Mouse (Mus musculus): Measurements from ENCODE around the gene Gm20388. TPM values are rescaled to one million over a fixed set of nuclear protein-coding genes. Genes with fewer than 3 reads are reported as not detected.

Gm20388 gene
- total and polyA plus RNA-seq, 3 experiments, result 0.02 to 0.05 TPM; not detected in 1

DNA sequence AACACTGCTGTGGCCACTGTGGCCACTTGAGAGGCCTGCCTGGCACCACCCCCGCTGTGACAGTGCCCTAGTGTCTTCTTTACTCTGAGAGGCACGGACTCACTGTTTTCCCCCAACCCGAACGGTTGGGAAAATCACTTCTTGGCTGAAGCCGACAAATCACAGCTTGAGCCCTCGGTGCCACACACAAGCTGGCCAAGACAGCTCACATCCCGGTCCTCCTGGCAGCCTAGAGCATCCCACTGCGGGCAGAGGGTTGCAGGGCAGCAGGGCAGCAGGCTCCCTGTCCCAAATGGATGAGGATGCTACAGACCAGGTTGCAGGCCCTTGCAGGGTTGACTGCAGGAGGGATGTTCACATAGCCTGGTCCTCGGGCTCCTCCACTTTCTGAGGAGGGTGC, 1838.9 kb downstream of the Gm20388 start:
- H3K4me3 ChIP-seq (ENCODE audit: low read depth, low read length), result no peak overlapping the region
- no peaks in the 10 kb centered on the region for H3K36me3 ChIP-seq (replicated peaks)
- DNase-seq (ENCODE audit: low spot score) (no peak), ATAC-seq (ENCODE audit: extremely low read depth, insufficient number of reproducible peaks, low FRiP score, poor library complexity, severe bottlenecking) (no peak)
- no peaks in the 10 kb centered on the region; the same call in 1 of the 2 replicates for H3K4me1 ChIP-seq (ENCODE audit: insufficient read depth, low read depth, low read length)
- no peaks in the 10 kb centered on the region; the same call in 1 of the 2 replicates for H3K27me3 ChIP-seq (ENCODE audit: insufficient read depth, low read length)
- TF ChIP-seq GATA2 (IDR thresholded peaks at IDR 0.05; ENCODE audit: borderline replicate concordance, low read depth, low read length) (no peak), TAL1 (conservative IDR thresholded peaks at IDR 0.05; ENCODE audit: low read depth, low read length) (no peak), CTCF (IDR thresholded peaks at IDR 0.05; ENCODE audit: low read depth, low read length) (no peak), GATA1 (IDR thresholded peaks at IDR 0.05; ENCODE audit: borderline replicate concordance, low read length) (no peak), POLR2AphosphoS5 (IDR thresholded peaks at IDR 0.05; ENCODE audit: insufficient replicate concordance, low read depth, low read length) (no peak)
- peaks cover 28% of the 10 kb centered on the region for H3K9me3 ChIP-seq (replicated peaks)

DNA sequence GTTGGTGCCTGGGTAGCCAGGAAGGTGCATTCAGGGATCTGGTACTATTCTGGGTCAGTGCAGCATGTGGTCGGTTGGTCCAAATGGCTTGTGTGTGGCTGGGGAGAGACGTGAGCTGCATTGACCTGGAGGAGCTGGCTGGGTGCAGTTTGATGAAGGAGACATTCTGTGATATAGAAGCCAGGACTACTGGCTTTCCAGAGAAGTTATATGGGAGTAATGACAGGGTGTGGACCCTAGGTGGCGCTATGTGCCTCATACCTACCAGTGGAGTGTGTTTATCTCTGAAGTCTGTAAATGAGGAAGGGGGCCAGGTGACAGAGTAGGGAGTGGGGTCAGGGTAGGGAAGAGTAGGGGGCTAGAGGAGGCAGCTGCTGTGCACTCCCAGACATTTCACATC, 1839.9 kb downstream of the Gm20388 start:
- DNase-seq (ENCODE audit: low spot score) (no peak), ATAC-seq (ENCODE audit: extremely low read depth, insufficient number of reproducible peaks, low FRiP score, poor library complexity, severe bottlenecking) (no peak)

DNA sequence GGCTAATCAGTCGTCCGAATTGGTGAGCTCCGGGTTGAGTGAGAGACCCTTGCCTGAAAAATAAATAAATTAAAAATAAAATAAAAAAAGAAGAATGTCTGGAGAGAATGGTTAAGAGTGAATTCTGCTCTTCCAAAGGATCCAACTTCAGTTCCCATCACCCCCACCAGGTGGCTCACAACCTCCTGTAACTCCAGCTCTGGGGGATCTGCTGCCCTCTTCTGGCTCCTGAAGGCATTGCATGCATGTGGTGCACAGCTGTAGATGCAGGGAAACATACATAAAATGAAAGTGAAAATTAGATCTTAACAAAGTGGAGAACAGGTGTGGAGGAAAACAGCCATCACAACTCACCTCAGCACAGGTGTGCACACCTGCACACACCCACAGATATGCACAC, 1840.8 kb downstream of the Gm20388 start:
- Histone ChIP-seq H3K36me3 (replicated peaks) (no peaks in the 10 kb centered on the region), H3K27me3 (ENCODE audit: insufficient read depth, low read length) (no peaks in the 10 kb centered on the region; the same call in 1 of the 2 replicates), H3K4me1 (ENCODE audit: insufficient read depth, low read depth, low read length) (no peaks in the 10 kb centered on the region; the same call in 1 of the 2 replicates), H3K4me3 (ENCODE audit: low read depth, low read length) (no peak overlapping the region), H3K9me3 (replicated peaks) (peaks cover 28% of the 10 kb centered on the region)
- ATAC-seq (ENCODE audit: extremely low read depth, insufficient number of reproducible peaks, low FRiP score, poor library complexity, severe bottlenecking) (no peak), DNase-seq (ENCODE audit: low spot score) (no peak)
- no peak for TF ChIP-seq POLR2AphosphoS5 (IDR thresholded peaks at IDR 0.05; ENCODE audit: insufficient replicate concordance, low read depth, low read length)
- peak; percentile 92 for TF ChIP-seq CTCF (IDR thresholded peaks at IDR 0.05; ENCODE audit: low read depth, low read length)

More for the DNA sequence above, 1839.9 kb downstream of the Gm20388 start:
- TF ChIP-seq GATA1 (IDR thresholded peaks at IDR 0.05; ENCODE audit: borderline replicate concordance, low read length) (no peak), POLR2AphosphoS5 (IDR thresholded peaks at IDR 0.05; ENCODE audit: insufficient replicate concordance, low read depth, low read length) (no peak), GATA2 (IDR thresholded peaks at IDR 0.05; ENCODE audit: borderline replicate concordance, low read depth, low read length) (no peak), TAL1 (conservative IDR thresholded peaks at IDR 0.05; ENCODE audit: low read depth, low read length) (no peak), CTCF (IDR thresholded peaks at IDR 0.05; ENCODE audit: low read depth, low read length) (no peak)
- peaks cover 28% of the 10 kb centered on the region for H3K9me3 ChIP-seq (replicated peaks)
- no peaks in the 10 kb centered on the region; the same call in 1 of the 2 replicates for H3K4me1 ChIP-seq (ENCODE audit: insufficient read depth, low read depth, low read length)
- H3K4me3 ChIP-seq (ENCODE audit: low read depth, low read length), result no peak overlapping the region
- no peaks in the 10 kb centered on the region; the same call in 1 of the 2 replicates for H3K27me3 ChIP-seq (ENCODE audit: insufficient read depth, low read length)
- no peaks in the 10 kb centered on the region for H3K36me3 ChIP-seq (replicated peaks)

DNA sequence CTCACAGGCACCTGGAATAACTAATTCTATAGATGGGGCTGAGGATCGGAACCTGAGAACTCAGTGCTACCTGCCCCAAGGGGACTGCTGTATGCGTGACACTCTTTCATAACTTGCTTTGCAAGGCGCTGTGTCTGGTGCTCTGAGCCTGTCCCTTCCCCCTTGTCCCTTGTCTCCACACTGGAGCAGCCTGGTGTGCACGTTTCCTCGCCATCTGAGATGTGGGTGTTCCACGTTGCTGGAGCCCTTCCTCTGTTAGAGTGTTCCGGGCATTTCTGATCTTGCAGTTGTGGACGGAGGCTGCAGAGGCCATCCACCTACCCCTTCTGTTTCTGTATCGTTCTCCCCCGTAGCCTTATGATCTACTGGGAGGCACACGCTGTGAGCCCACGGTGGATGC, 1847.8 kb downstream of the Gm20388 start:
- no peak for ATAC-seq (ENCODE audit: extremely low read depth, insufficient number of reproducible peaks, low FRiP score, poor library complexity, severe bottlenecking)

DNA sequence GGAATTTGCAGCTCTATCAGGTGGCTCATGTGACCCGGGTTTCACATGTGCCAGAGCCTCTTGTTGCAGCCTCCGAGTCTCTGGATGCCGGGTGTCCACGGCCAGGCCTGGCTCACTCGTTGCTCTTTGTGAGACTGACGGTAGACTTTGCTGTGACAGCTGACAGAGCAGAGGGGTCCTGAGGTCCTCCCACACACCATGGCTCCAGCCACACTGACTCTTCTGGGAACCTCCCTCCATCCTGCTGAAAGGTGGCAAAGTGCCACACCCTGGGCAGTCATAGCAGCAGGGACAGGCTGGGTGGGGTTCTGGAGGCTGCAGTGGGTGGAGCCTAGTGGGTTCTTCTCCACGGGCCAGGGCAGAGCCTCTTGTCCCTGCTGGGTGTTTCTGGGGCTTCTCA, 1849.8 kb downstream of the Gm20388 start:
- ATAC-seq (ENCODE audit: extremely low read depth, insufficient number of reproducible peaks, low FRiP score, poor library complexity, severe bottlenecking), result no peak
- Histone ChIP-seq H3K4me3 (ENCODE audit: low read depth, low read length) (no peak overlapping the region), H3K4me1 (ENCODE audit: insufficient read depth, low read depth, low read length) (no peaks in the 10 kb centered on the region), H3K9me3 (replicated peaks) (no peaks in the 10 kb centered on the region; the same call in 1 of the 2 replicates), H3K27me3 (ENCODE audit: insufficient read depth, low read length) (no peaks in the 10 kb centered on the region), H3K36me3 (replicated peaks) (no peaks in the 10 kb centered on the region)
- no peak for TF ChIP-seq POLR2AphosphoS5 (IDR thresholded peaks at IDR 0.05; ENCODE audit: insufficient replicate concordance, low read depth, low read length)
- TF ChIP-seq GATA1 (IDR thresholded peaks at IDR 0.05; ENCODE audit: borderline replicate concordance, low read length), result no peak
- TF ChIP-seq TAL1 (conservative IDR thresholded peaks at IDR 0.05; ENCODE audit: low read depth, low read length), result no peak
- no peak for DNase-seq (ENCODE audit: low spot score)

More for the DNA sequence above, 1847.8 kb downstream of the Gm20388 start:
- no peaks in the 10 kb centered on the region; the same call in 1 of the 2 replicates for H3K4me1 ChIP-seq (ENCODE audit: insufficient read depth, low read depth, low read length)
- TF ChIP-seq POLR2AphosphoS5 (IDR thresholded peaks at IDR 0.05; ENCODE audit: insufficient replicate concordance, low read depth, low read length) (no peak), CTCF (IDR thresholded peaks at IDR 0.05; ENCODE audit: low read depth, low read length) (no peak), GATA2 (IDR thresholded peaks at IDR 0.05; ENCODE audit: borderline replicate concordance, low read depth, low read length) (no peak), TAL1 (conservative IDR thresholded peaks at IDR 0.05; ENCODE audit: low read depth, low read length) (no peak), GATA1 (IDR thresholded peaks at IDR 0.05; ENCODE audit: borderline replicate concordance, low read length) (no peak)
- H3K27me3 ChIP-seq (ENCODE audit: insufficient read depth, low read length), result no peaks in the 10 kb centered on the region
- no peak overlapping the region for H3K4me3 ChIP-seq (ENCODE audit: low read depth, low read length)
- peaks cover 2% of the 10 kb centered on the region for H3K9me3 ChIP-seq (replicated peaks)
- DNase-seq (ENCODE audit: low spot score), result no peak
- no peaks in the 10 kb centered on the region for H3K36me3 ChIP-seq (replicated peaks)

DNA sequence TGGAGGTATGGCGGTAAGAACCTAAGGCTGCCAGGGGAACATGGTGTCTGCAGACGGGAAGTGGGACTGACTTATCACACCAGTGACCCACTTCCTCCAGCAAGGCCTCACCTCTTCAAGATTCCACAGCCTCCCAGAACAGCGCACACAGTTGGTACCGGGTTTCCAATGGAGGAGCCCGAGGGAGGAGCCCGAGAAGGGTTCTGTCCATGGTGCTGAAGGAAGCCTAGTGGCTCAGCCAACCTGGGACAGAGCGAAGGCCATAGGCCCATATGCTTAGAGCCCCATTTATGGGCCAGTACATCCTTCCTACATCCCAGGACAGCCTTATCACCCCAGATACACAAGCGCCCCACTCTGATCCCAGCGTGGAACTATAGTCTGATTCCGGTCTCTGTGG, 1850.8 kb downstream of the Gm20388 start:
- Histone ChIP-seq H3K4me1 (ENCODE audit: insufficient read depth, low read depth, low read length) (no peaks in the 10 kb centered on the region), H3K27me3 (ENCODE audit: insufficient read depth, low read length) (no peaks in the 10 kb centered on the region), H3K36me3 (replicated peaks) (no peaks in the 10 kb centered on the region), H3K4me3 (ENCODE audit: low read depth, low read length) (no peak overlapping the region), H3K9me3 (replicated peaks) (no peaks in the 10 kb centered on the region; the same call in 1 of the 2 replicates)
- TF ChIP-seq GATA1 (IDR thresholded peaks at IDR 0.05; ENCODE audit: borderline replicate concordance, low read length), result no peak
- TF ChIP-seq POLR2AphosphoS5 (IDR thresholded peaks at IDR 0.05; ENCODE audit: insufficient replicate concordance, low read depth, low read length), result no peak
- no peak for TF ChIP-seq CTCF (IDR thresholded peaks at IDR 0.05; ENCODE audit: low read depth, low read length)
- no peak for TF ChIP-seq TAL1 (conservative IDR thresholded peaks at IDR 0.05; ENCODE audit: low read depth, low read length)
- no peak for TF ChIP-seq GATA2 (IDR thresholded peaks at IDR 0.05; ENCODE audit: borderline replicate concordance, low read depth, low read length)
- no peak for ATAC-seq (ENCODE audit: extremely low read depth, insufficient number of reproducible peaks, low FRiP score, poor library complexity, severe bottlenecking)
- DNase-seq (ENCODE audit: low spot score), result no peak

Measured in G1E (cell line).